Comparison of ENCODE assay signal across 8 mouse cellular contexts in genomic region chr8:64849897-64850541, GRCm38 (mm10). TPM values are rescaled to one million over a fixed set of nuclear protein-coding genes. Genes with fewer than 3 reads are reported as not detected.
DNase-seq lines count a peak whose midpoint lies in the region; ATAC-seq and TF ChIP-seq lines count a peak whose summit lies in the region.

TSS of gene Klhl2 (minus strand) at chr8:64850017.

- TF ChIP-seq POLR2A in kidney, adult 2 months (IDR thresholded peaks at IDR 0.05; ENCODE audit: low read depth, low read length): peak; percentile 61

- peaks cover 8% of the 10 kb centered on the region for H3K4me1 ChIP-seq in erythroblast, embryonic 14.5 days (ENCODE audit: control insufficient read depth)
- peaks cover 14% of the 10 kb centered on the region; the same call in 1 of the 2 replicates for H3K4me1 ChIP-seq in kidney, adult 2 months (ENCODE audit: control insufficient read depth, insufficient read depth, low read length)

- peak; percentile 82 for DNase-seq in embryo, embryonic 10.5 days (ENCODE audit: low spot score)
- DNase-seq in heart, adult 18-20 months: peak; percentile 80 to 88
- DNase-seq in kidney, adult 2 months: peak; percentile 86
- peak; percentile 71 for DNase-seq in liver
- peak; percentile 73 to 80 for DNase-seq in spleen, postnatal 36 days (ENCODE audit: low spot score in 2 of 2)

- no peak for TF ChIP-seq CTCF in kidney, adult 2 months (conservative IDR thresholded peaks at IDR 0.05; ENCODE audit: insufficient read depth, insufficient read length, low read depth, low read length)

- no peaks in the 10 kb centered on the region for H3K9me3 ChIP-seq in erythroblast, embryonic 14.5 days (ENCODE audit: control insufficient read depth, low read length)

- H3K4me3 ChIP-seq in erythroblast, embryonic 14.5 days (replicated peaks): peak within 1 kb of the TSS; percentile 66
- H3K4me3 ChIP-seq in kidney, adult 2 months (ENCODE audit: insufficient read depth, low read depth, low read length): peak within 1 kb of the TSS; percentile 90

- peaks cover 37% of the 10 kb centered on the region for H3K27me3 ChIP-seq in erythroblast, embryonic 14.5 days (ENCODE audit: control insufficient read depth)
- no peaks in the 10 kb centered on the region for H3K27me3 ChIP-seq in kidney, adult 2 months (replicated peaks; ENCODE audit: control insufficient read depth, insufficient read depth, low read length)

- ATAC-seq in erythroblast, adult 5-6 weeks (replicated peaks; ENCODE audit: low FRiP score, poor library complexity, severe bottlenecking): no peak
- peak; percentile 44 for ATAC-seq in monocyte, adult 5-6 weeks (replicated peaks; ENCODE audit: insufficient number of reproducible peaks, low FRiP score, low TSS enrichment, poor library complexity, severe bottlenecking)

- 1% methylated on average over 64 of the region's 68 CpGs for WGBS in kidney, adult 2 months

- no peaks in the 10 kb centered on the region for H3K36me3 ChIP-seq in erythroblast, embryonic 14.5 days (ENCODE audit: control insufficient read depth)
- H3K36me3 ChIP-seq in kidney, adult 2 months (ENCODE audit: control insufficient read depth, insufficient read depth, low read length): no peaks in the 10 kb centered on the region

- H3K27ac ChIP-seq in kidney, adult 2 months (ENCODE audit: insufficient read depth, low read depth, low read length): peak within 1 kb of the TSS; percentile 75

RNA-seq across cellular contexts. Expression of gene Klhl2, which starts in this region (rescaled TPM):
- 0.04 TPM in 1 of 2 replicates, not detected in the other for polyA plus RNA-seq in erythroblast, embryonic 14.5 days (2012)
- total RNA-seq in erythroblast, adult 5-6 weeks (2015; ENCODE audit: low replicate concordance): 4.8 and 5.0 TPM in 2 replicates
- total RNA-seq in erythroblast, adult 5-6 weeks (2017; ENCODE audit: low replicate concordance): 3.1 and 3.6 TPM in 2 replicates
- total RNA-seq in heart, adult 18-20 months (2021): 10 to 100 TPM; 18.2 to 24.2 TPM
- 14.0 and 15.6 TPM in 2 replicates for polyA plus RNA-seq in kidney, adult 2 months (2012; rRNA removed)
- total RNA-seq in monocyte, adult 5-6 weeks (2017): 29.4 to 59.8 TPM (median 43.6 TPM) in 3 replicates

Comparison
In these comparisons a context has a peak if more than half of its experiments do, and no peak if none do; other contexts are left out.
1. RNA of gene Klhl2 (polyA plus RNA-seq): 14.0 to 15.6 TPM in kidney, adult 2 months; 0.04 TPM in erythroblast, embryonic 14.5 days; every median in the first group is over 10 times any median in the second.
2. Peak in every context shown above with its lines, with median percentiles within 50 percentile points of each other: DNase-seq.